Mouse (Mus musculus) erythroid progenitor cell, adult 5-6 weeks (primary cell): Measurements from ENCODE around the gene Lcp1. TPM values are rescaled to one million over a fixed set of nuclear protein-coding genes. Genes with fewer than 3 reads are reported as not detected.

Experiments
- ATAC-seq: replicated peaks from 2 replicates; pipeline ENCODE4 v1.8.0; 2016; ENCODE audit warnings: moderate number of reproducible peaks, mild to moderate bottlenecking, moderate TSS enrichment, inconsistent platforms; ENCODE audit not compliant: poor library complexity, low FRiP score, severe bottlenecking
- total RNA-seq, 2 experiments: library from RNA; stranded (forward) in 1 of 2; stranded (reverse) in 1 of 2; fragments of 150-400 nt in 1 of 2; fragments of 186-747, 209-891 nt in 1 of 2; gene quantifications; 2 replicates each; pipeline versions ENCODE4 v1.2.3 to v1.2.4; 2015 to 2017; ENCODE audit warnings: low replicate concordance in 2 of 2

Gene Lcp1
- total RNA-seq, 2 experiments from 2014 or later: 70.4 to 176 TPM

GRCm38 (mm10) chr14:75174731-75175555 lies 44.0 kb downstream of the Lcp1 start:
- no peak for ATAC-seq

GRCm38 (mm10) chr14:75175781-75176180 lies 44.9 kb downstream of the Lcp1 start:
- ATAC-seq: no peak

- no peak for ATAC-seq
Observed at GRCm38 (mm10) chr14:75176425-75177045, 45.6 kb downstream of the Lcp1 start.

GRCm38 (mm10) chr14:75177400-75177799 lies 46.5 kb downstream of the Lcp1 start:
- ATAC-seq: no peak

- ATAC-seq: peak; percentile 58
Observed at GRCm38 (mm10) chr14:75178384-75178793, 47.5 kb downstream of the Lcp1 start.

GRCm38 (mm10) chr14:75178801-75179211 lies 47.9 kb downstream of the Lcp1 start:
- ATAC-seq: peak; percentile 78

- peak; percentile 52 for ATAC-seq
Observed at GRCm38 (mm10) chr14:75179255-75179963, 48.5 kb downstream of the Lcp1 start.

- no peak for ATAC-seq
Observed at GRCm38 (mm10) chr14:75180551-75180978, 49.7 kb downstream of the Lcp1 start.

GRCm38 (mm10) chr14:75181062-75181935 lies 50.4 kb downstream of the Lcp1 start:
- ATAC-seq: no peak

- ATAC-seq: no peak
Observed at GRCm38 (mm10) chr14:75182378-75182777, 51.5 kb downstream of the Lcp1 start.

GRCm38 (mm10) chr14:75182831-75183230 lies 51.9 kb downstream of the Lcp1 start:
- no peak for ATAC-seq

- ATAC-seq: no peak
Observed at GRCm38 (mm10) chr14:75184069-75184790, 53.3 kb downstream of the Lcp1 start.

- no peak for ATAC-seq
Observed at GRCm38 (mm10) chr14:75185796-75186594, 55.1 kb downstream of the Lcp1 start.

GRCm38 (mm10) chr14:75186858-75187415 lies 56.0 kb downstream of the Lcp1 start:
- ATAC-seq: no peak

- ATAC-seq: 0 out of 2 replicates have a peak, but pooled peaks have one; percentile 41
Observed at GRCm38 (mm10) chr14:75188521-75188920, 57.6 kb downstream of the Lcp1 start.

- ATAC-seq: no peak
Observed at GRCm38 (mm10) chr14:75189031-75189430, 58.1 kb downstream of the Lcp1 start.

- no peak for ATAC-seq
Observed at GRCm38 (mm10) chr14:75190683-75191082, 59.8 kb downstream of the Lcp1 start.

- ATAC-seq: no peak
Observed at GRCm38 (mm10) chr14:75192427-75192826, 61.5 kb downstream of the Lcp1 start.
